ENCODE assay signal across 8 mouse cellular contexts in the genomic region with DNA sequence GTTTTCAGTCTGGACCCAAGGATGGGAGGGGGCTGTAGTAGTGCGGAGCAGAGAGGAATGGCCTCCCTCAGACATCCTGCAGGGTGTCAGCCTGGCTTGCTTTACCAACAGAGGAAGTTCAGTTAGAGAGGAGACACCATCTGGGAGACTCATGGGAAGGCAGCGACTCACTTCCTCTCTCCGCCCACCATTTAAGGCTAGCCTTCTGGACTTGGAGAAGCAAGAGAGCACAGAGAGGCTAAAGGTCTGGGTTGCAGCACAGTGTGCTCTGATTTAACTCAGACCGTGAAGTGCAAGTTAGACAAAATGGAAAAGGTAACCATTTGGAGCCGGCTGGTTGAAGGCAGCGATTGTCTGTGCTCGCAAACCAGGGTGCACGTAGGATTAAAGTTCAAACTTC. TPM values are rescaled to one million over a fixed set of nuclear protein-coding genes. Genes with fewer than 3 reads are reported as not detected.
DNase-seq lines count a peak whose midpoint lies in the region; ATAC-seq lines count a peak whose summit lies in the region.

No protein-coding gene starts in this region.

- H3K36me3 ChIP-seq in neural tube, embryonic 11.5 days (ENCODE audit: control insufficient read depth, insufficient read depth, low read length), result no peaks in the 10 kb centered on the region
- H3K36me3 ChIP-seq in neural tube, embryonic 15.5 days, result no peaks in the 10 kb centered on the region
- H3K36me3 ChIP-seq in heart, embryonic 11.5 days (ENCODE audit: control insufficient read depth, insufficient read depth, low read length), result no peaks in the 10 kb centered on the region
- H3K36me3 ChIP-seq in limb, embryonic 10.5 days, result no peaks in the 10 kb centered on the region
- H3K36me3 ChIP-seq in stomach, embryonic 15.5 days, result no peaks in the 10 kb centered on the region

- no peak overlapping the region for H3K27ac ChIP-seq in neural tube, embryonic 11.5 days (ENCODE audit: low read depth, low read length)
- no peak overlapping the region for H3K27ac ChIP-seq in neural tube, embryonic 15.5 days (replicated peaks)
- H3K27ac ChIP-seq in heart, embryonic 11.5 days (ENCODE audit: low read depth, low read length), result peak overlapping the region; percentile 52
- peak overlapping the region; percentile 50 for H3K27ac ChIP-seq in limb, embryonic 10.5 days
- H3K27ac ChIP-seq in stomach, embryonic 15.5 days, result peak overlapping the region; percentile 52

- DNase-seq in neural tube, embryonic 11.5 days (ENCODE audit: low spot score), result peak; percentile 30
- DNase-seq in limb, embryonic 10.5 days (ENCODE audit: low spot score), result no peak
- no peak for DNase-seq in spleen, postnatal 4 days (ENCODE audit: low spot score in 2 of 2)
- DNase-seq in cerebellum, postnatal 10 days, result no peak
- no peak for DNase-seq in T-cell, adult 2 months (ENCODE audit: low spot score)

- H3K9ac ChIP-seq in neural tube, embryonic 11.5 days (ENCODE audit: low read length), result no peak overlapping the region
- H3K9ac ChIP-seq in neural tube, embryonic 15.5 days (replicated peaks), result no peak overlapping the region
- peak overlapping the region; percentile 24; the same call in 1 of the 2 replicates for H3K9ac ChIP-seq in heart, embryonic 11.5 days (ENCODE audit: low read depth, low read length)
- no peak overlapping the region for H3K9ac ChIP-seq in stomach, embryonic 15.5 days

- no peaks in the 10 kb centered on the region for H3K9me3 ChIP-seq in neural tube, embryonic 11.5 days (ENCODE audit: control insufficient read depth, low read length)
- no peaks in the 10 kb centered on the region for H3K9me3 ChIP-seq in neural tube, embryonic 15.5 days (replicated peaks)
- H3K9me3 ChIP-seq in heart, embryonic 11.5 days (replicated peaks; ENCODE audit: control insufficient read depth, low read length), result no peaks in the 10 kb centered on the region
- no peaks in the 10 kb centered on the region for H3K9me3 ChIP-seq in limb, embryonic 10.5 days (replicated peaks)
- no peaks in the 10 kb centered on the region for H3K9me3 ChIP-seq in stomach, embryonic 15.5 days

- H3K4me1 ChIP-seq in neural tube, embryonic 11.5 days (ENCODE audit: control insufficient read depth, insufficient read depth, low read length), result peaks cover 10% of the 10 kb centered on the region; the same call in 1 of the 2 replicates
- peaks cover 60% of the 10 kb centered on the region for H3K4me1 ChIP-seq in neural tube, embryonic 15.5 days
- peaks cover 71% of the 10 kb centered on the region for H3K4me1 ChIP-seq in heart, embryonic 11.5 days (ENCODE audit: control insufficient read depth, insufficient read depth, low read length)
- peaks cover 61% of the 10 kb centered on the region for H3K4me1 ChIP-seq in limb, embryonic 10.5 days
- H3K4me1 ChIP-seq in stomach, embryonic 15.5 days, result peaks cover 48% of the 10 kb centered on the region

- 81% methylated on average over 8 of the region's 8 CpGs for WGBS in neural tube, embryonic 11.5 days
- whole genome bisulfite sequencing in neural tube, embryonic 15.5 days, result 88% methylated on average over 8 of the region's 8 CpGs
- 70% methylated on average over 8 of the region's 8 CpGs for WGBS in heart, embryonic 11.5 days (ENCODE audit: insufficient replicate concordance)
- 78% methylated on average over 8 of the region's 8 CpGs for WGBS in limb, embryonic 10.5 days
- WGBS in stomach, embryonic 15.5 days, result 71% methylated on average over 8 of the region's 8 CpGs

- 0 out of 2 replicates have a peak, but pooled peaks cover 5% of the 10 kb centered on the region for H3K27me3 ChIP-seq in neural tube, embryonic 11.5 days (ENCODE audit: control insufficient read depth, insufficient read depth, low read length)
- no peaks in the 10 kb centered on the region for H3K27me3 ChIP-seq in neural tube, embryonic 15.5 days (replicated peaks)
- no peaks in the 10 kb centered on the region for H3K27me3 ChIP-seq in heart, embryonic 11.5 days (ENCODE audit: control insufficient read depth, insufficient read depth, low read length)
- peaks cover 17% of the 10 kb centered on the region for H3K27me3 ChIP-seq in limb, embryonic 10.5 days (ENCODE audit: low read depth, poor library complexity, severe bottlenecking)
- H3K27me3 ChIP-seq in stomach, embryonic 15.5 days (replicated peaks), result no peaks in the 10 kb centered on the region

- ATAC-seq in neural tube, embryonic 11.5 days (ENCODE audit: insufficient read depth, low FRiP score, low TSS enrichment), result no peak
- ATAC-seq in neural tube, embryonic 15.5 days (ENCODE audit: low FRiP score), result no peak
- ATAC-seq in heart, embryonic 11.5 days (replicated peaks; ENCODE audit: insufficient number of reproducible peaks, low FRiP score, low TSS enrichment), result no peak
- no peak for ATAC-seq in stomach, embryonic 15.5 days (ENCODE audit: insufficient read depth, low FRiP score, low read depth)

- H3K4me2 ChIP-seq in neural tube, embryonic 11.5 days (ENCODE audit: low read depth), result no peak overlapping the region
- no peak overlapping the region for H3K4me2 ChIP-seq in neural tube, embryonic 15.5 days
- H3K4me2 ChIP-seq in heart, embryonic 11.5 days, result peak overlapping the region; percentile 89
- H3K4me2 ChIP-seq in stomach, embryonic 15.5 days, result no peak overlapping the region

- no peak overlapping the region for H3K4me3 ChIP-seq in neural tube, embryonic 11.5 days (ENCODE audit: low read depth, low read length)
- no peak overlapping the region for H3K4me3 ChIP-seq in neural tube, embryonic 15.5 days (replicated peaks)
- H3K4me3 ChIP-seq in heart, embryonic 11.5 days (ENCODE audit: low read depth, low read length), result no peak overlapping the region
- no peak overlapping the region for H3K4me3 ChIP-seq in limb, embryonic 10.5 days
- no peak overlapping the region for H3K4me3 ChIP-seq in stomach, embryonic 15.5 days (replicated peaks)

RNA-seq across cellular contexts. Expression of a gene that starts 5.3 kb away (rescaled TPM):
- polyA plus RNA-seq in neural tube, embryonic 11.5 days (2014; fragmentation: Nextera tagmentation; extraction: Ambion mirVana), result 27.7 and 29.1 TPM in 2 replicates
- polyA plus RNA-seq in neural tube, embryonic 15.5 days (2015; fragmentation: Nextera tagmentation; extraction: Ambion mirVana), result 49.8 and 64.3 TPM in 2 replicates
- polyA plus RNA-seq in heart, embryonic 11.5 days (2014; fragmentation: Nextera tagmentation; extraction: Ambion mirVana), result 176 and 191 TPM in 2 replicates
- 25.2 and 27.8 TPM in 2 replicates for polyA plus RNA-seq in limb, embryonic 10.5 days (2016; fragmentation: Nextera tagmentation; extraction: Ambion mirVana)
- 35.2 and 50.5 TPM in 2 replicates for polyA plus RNA-seq in stomach, embryonic 15.5 days (2015; fragmentation: Nextera tagmentation; extraction: Ambion mirVana)

Comparison
In these comparisons a context has a peak if more than half of its experiments do, and no peak if none do; other contexts are left out.
1. H3K27ac ChIP-seq: peak in heart, embryonic 11.5 days (single experiment), limb, embryonic 10.5 days (single experiment) and stomach, embryonic 15.5 days (single experiment); none in neural tube, embryonic 11.5 days (single experiment) and neural tube, embryonic 15.5 days (single experiment).